ENCODE assay signal across 16 mouse cellular contexts in the genomic region with DNA sequence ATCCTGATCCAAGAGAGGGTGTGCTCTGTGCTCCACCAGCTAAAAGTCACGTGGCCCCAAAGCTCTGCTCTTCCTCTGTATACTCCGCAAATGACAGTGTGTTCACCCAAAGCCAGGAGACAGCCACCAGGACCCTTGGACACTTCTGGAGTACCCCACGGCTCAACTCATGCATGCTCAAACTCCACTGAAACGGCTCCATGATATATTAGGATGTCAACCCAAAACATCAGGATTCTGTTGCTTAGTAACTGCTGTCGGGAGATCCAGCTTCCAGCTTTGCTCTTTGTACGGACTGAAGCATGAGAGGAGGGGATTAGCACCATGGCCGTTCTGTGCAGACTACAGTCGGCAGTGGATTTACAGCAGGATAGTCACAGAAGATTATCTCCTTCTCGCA.
DNase-seq lines count a peak whose midpoint lies in the region; ATAC-seq lines count a peak whose summit lies in the region.
"Had no signal": no experiment of that assay in that cellular context is flagged by ENCODE, and none has a peak within 500 bp of the region (broad histone marks: within the 10 kb centered on the region; RNA-seq: fewer than 3 reads in every experiment).

No protein-coding gene starts in this region.

- H3K4me1 ChIP-seq in neural tube, embryonic 13.5 days (replicated peaks): peaks cover 24% of the 10 kb centered on the region
- H3K4me1 ChIP-seq: lung, embryonic 15.5 days had no signal

- no peak overlapping the region for H3K27ac ChIP-seq in neural tube, embryonic 13.5 days (replicated peaks)
- H3K27ac ChIP-seq: embryonic facial prominence, embryonic 10.5 days; heart, adult 2 months; lung, embryonic 15.5 days had no signal

- no peak overlapping the region for H3K9ac ChIP-seq in neural tube, embryonic 13.5 days
- H3K9ac ChIP-seq: lung, embryonic 15.5 days had no signal

- peak; percentile 36; the same call in 1 of the 2 replicates for ATAC-seq in neural tube, embryonic 13.5 days (ENCODE audit: low read depth)

- no peaks in the 10 kb centered on the region for H3K27me3 ChIP-seq in neural tube, embryonic 13.5 days
- H3K27me3 ChIP-seq: CH12.LX; lung, embryonic 15.5 days had no signal

- no peak overlapping the region for H3K4me3 ChIP-seq in neural tube, embryonic 13.5 days
- H3K4me3 ChIP-seq: embryonic facial prominence, embryonic 10.5 days; heart, adult 2 months; lung, embryonic 15.5 days had no signal

- 27% methylated on average over 9 of the region's 9 CpGs for WGBS in neural tube, embryonic 13.5 days

- H3K9me3 ChIP-seq in neural tube, embryonic 13.5 days: no peaks in the 10 kb centered on the region
- H3K9me3 ChIP-seq: embryonic facial prominence, embryonic 10.5 days; lung, embryonic 15.5 days had no signal

- H3K4me2 ChIP-seq in neural tube, embryonic 13.5 days: 0 out of 2 replicates have a peak overlapping the region, but pooled peaks have one; percentile 14
- H3K4me2 ChIP-seq: lung, embryonic 15.5 days had no signal

- H3K36me3 ChIP-seq in neural tube, embryonic 13.5 days: peaks cover 32% of the 10 kb centered on the region

- peak; percentile 49 for DNase-seq in embryo, embryonic 10.5 days (ENCODE audit: low spot score)
- no peak for DNase-seq in embryo, embryonic 10 days (ENCODE audit: low spot score)
- DNase-seq in brain, adult 2 months (ENCODE audit: low read depth, low spot score): peak; percentile 27
- peak; percentile 48 for DNase-seq in mesoderm, embryonic 11.5 days (ENCODE audit: low read depth, low spot score)
- DNase-seq in cerebellum, adult 9-11 months: no peak
- DNase-seq in heart, adult 18-20 months: no peak
- no peak for DNase-seq in left cerebral cortex, adult 8-10 months (ENCODE audit: low spot score in 2 of 2)
- DNase-seq: cerebellum, adult 18-20 months; heart, adult 2 months; heart, postnatal 14 days; kidney, adult 11 months; thymus, adult 2 months had no signal

Comparison
In these comparisons a context has a peak if more than half of its experiments do, and no peak if none do; other contexts are left out.
1. DNase-seq: peak in embryo, embryonic 10.5 days (single experiment), brain, adult 2 months (single experiment) and mesoderm, embryonic 11.5 days (single experiment); none in embryo, embryonic 10 days (single experiment), cerebellum, adult 9-11 months (single experiment), heart, adult 18-20 months (0 of 2) and left cerebral cortex, adult 8-10 months (0 of 2).